Mouse (Mus musculus): ENCODE data around the gene Siah2.

The Siah2 gene

DNA sequence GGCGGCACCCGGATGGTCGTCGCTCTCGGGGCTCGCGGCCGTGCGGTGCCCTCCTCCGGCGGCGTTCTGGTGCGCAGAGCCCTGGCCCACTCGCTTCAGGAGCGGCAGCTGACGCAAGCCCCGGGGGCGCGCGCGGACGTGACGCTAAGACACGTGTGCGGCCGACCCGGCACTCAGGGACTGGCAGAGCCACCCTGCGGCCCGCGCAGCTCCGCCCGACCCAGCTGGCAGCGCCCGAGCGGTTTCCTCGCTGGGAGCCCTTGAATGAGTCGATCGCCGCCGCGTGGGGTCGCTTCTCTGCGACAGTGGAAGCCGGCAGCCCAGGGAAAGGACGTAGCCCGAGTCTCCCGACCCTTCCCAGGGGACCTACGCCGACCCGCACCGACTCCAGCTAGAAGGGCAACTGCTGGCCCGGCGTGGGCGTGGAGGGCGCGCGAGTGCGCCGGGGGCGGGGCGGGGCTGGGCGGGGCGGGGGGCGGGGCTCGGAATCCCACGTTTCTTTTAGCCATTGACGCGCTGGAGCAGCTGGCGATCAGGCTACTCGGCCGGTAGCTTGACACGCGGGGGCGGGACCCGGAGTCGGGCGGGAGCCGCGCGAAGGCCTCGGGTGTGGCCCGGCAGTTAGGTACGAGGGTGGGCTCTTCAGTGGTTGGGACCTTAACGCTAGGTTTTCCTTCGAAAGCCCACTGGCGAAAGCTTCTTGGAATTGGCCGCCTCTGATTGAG, at the start of gene Siah2:
Gene Siah2, minus strand, starts transcription at position 404 of the 725 bp plus-strand sequence.
- CTCF ChIA-PET = no interaction called here

DNA sequence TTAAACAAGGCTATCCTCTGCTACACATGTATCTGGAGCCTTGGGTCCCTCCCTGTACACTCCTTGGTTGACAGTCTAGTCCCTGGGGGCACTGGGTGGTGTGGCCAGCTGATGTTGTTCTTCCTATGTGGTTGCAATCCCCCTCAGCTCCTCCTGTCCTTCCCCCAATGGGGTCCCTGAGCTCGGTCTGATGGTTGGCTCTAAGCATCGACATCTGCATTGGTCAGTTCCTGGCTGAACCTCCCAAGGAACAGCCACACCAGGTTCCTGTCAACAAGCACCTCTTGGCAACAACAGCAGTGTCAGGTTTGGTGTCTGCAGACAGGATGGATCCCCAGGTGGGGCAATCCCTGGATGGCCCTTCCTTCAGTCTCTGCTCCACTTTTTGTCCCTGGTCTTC, 47.3 kb upstream of the Siah2 start:
- CTCF ChIA-PET = no interaction called here

DNA sequence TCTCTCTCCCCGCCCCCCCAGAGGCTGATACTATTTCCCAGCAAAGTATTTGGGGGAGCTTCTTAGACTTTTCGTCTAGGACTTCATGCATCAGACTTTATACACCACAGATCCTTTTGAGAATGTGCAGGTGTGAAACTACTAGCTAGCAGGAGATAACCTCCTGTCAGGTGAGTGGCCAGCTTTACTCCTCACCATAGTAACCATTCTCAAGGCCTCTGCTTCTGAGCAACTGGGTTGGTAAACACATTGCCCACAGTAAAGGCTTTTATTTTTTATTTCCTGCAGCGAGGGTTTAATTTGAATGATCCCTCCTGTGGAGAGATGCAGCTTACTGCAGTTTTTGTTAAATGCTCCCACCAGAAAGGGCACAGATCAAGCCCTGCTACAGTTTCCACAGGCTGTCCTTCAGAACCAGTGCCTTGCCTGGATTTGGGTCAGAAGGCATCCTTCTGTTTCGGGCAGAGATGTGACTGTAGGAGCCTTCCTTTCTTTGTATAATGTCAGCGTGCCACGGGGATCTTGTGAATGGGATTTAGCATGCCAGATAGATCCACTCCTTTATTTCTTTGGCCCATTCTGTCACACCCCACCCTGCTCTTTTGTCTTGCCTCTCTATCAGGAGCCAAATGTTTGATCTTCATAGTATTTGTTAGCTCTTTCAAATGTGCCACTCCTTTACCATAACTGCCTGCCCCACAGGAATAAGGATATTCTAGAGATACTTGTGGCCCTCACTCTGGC, 46.3 kb upstream of the Siah2 start:
- CTCF ChIA-PET = no interaction called here

DNA sequence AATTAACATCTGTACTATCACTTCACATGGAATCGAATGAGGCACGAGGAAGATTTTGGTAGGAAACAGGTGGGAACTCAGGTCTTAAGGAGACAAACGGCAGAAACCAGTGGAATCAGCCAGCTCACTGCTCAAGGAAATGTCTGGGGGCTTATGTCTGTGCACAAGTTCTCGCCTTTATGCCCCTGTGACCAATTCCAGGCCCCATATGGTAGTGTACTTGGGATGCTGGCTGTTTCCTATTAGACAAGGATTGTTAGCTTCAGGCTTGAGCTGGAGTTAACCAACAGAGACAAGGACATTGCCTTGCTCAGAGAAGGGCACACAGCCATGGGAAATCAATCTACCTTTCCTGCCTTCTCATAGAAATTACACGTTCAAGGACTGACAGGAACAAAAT, 39.3 kb upstream of the Siah2 start:
- CTCF ChIA-PET = no interaction called here

DNA sequence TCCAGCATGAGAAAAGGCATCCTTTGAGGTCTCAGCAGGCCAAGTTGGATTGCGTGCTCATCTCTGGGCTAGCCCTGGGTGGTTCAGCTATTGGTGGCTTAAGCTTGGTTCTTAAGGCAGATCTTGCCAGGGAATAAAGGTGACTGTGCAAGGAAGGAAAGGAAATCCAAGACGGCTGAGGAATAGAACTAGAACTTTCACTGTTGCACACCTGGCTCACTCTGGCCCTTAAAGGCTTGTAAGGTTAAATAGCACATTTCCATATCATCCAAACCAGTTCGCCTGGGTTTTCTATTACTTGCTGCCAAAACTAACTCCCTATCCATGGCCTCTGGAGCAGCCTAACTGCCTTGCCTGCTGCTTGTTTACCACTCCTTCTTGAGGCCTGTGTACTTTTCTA, 38.4 kb upstream of the Siah2 start:
- CTCF ChIA-PET = no interaction called here

DNA sequence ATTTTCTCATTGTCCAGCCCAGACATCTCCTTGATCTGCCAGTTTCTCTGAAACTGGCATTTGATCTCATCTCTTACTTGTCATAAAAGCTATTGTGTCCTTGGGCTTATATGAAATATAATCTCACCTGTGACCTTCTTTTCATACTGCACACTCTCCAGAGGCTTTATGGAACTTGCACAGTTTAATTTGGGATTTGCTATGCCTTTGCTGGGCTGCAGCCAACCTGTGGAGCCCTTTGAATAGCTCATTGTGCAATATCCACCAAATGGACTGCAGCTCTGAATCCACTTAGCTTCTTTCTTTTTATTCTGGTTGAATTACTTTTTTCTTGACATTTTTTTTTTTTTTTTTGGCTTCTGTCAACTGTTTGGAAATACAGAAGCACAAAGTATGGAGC, 37.3 kb upstream of the Siah2 start:
- CTCF ChIA-PET = no interaction called here

DNA sequence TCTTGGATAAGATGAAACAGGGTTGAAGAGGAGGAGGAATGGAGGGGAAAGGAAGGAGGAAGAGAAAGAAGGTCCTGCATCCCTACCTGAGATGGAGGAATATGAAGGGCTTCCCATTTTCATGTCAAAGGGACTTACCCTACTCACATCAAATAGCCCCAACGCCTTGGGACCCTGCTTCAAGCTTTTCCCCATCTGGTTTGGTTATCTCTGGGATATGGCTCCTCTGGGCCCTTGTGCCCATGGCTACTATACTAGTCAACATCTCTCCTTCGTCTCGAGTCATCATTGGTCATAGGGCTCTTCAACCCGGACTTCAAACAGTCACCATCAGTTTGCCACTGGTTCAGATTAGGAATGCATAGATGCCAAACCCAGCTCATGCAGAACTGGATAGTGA, 35.4 kb upstream of the Siah2 start:
- CTCF ChIA-PET = no interaction called here

DNA sequence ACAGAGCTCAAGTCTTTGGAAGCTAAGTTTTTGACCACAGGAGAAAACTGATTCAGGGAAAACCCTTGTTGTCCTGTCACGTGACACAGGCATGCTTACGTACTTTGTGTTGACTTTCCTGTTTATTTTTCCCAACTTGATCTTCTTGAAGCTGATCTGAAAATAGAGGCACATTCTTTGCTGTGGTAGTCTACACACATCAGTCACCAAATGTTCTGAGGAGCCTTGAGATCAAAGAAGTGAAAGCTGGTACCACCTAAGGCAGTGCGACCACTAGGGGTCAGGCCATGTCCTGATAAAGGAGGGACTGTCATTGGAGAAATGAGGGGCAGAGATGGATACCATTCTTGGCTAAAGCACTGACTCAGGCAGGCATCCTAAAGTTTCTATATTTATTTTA, 34.8 kb upstream of the Siah2 start:
- CTCF ChIA-PET = no interaction called here

DNA sequence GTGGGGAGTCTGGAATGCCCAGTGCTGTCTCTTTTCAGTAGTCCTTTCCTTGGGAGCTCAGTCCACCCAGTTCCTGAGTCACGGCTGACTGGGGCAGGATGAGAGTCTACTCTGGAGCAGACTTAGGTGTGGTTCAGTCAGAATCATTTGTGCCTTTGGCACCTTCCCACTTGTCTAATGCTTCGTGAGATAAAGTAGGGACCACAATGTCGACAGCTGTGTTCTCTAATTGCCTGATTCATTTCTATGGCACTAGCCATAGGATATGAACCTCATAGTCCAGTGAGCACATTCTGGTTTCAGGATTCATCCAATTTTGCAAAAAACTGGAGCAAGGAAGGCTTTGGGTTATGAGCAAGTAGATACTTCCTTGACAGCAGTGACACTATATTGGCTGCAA, 34.2 kb upstream of the Siah2 start:
- CTCF ChIA-PET = no interaction called here

DNA sequence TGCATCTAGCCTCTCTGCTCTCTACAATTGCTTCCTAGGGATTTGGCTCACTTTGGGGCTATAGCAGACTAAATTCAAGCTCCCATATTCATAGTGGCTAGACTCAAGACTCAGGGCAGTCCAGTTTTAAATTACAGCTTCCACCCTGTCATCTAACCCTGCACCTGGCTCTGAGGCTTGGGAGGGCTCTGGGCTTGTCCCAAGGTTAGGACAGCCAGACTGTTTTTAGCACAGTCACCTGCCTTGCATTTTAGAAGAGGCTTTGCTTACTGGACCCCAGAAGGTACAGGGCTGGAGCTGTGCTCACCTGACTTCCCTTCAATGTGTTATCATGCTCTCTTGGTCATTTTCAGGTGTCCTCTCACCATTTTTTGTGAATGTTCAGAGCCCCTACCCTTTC, 32.6 kb upstream of the Siah2 start:
- CTCF ChIA-PET = no interaction called here

DNA sequence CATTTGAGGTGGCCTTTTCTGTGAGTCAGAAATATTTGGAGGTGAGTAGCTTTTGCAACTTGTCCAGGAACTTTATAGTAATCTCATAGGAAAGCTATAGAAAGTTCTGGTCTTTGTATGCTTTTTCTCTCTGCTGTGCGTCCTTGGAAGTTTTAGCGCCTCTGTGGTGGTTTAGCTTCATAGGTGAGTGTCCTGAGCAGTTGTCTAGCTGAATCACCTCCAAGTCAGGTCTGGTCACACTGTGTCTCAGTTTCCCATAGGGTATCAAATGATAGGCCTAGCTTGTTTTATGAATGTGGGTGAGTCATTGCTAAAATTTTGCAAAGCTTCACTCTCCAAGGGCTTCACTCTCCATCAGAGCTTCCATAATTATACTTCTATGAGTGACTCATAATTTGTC, 31.5 kb upstream of the Siah2 start:
- CTCF ChIA-PET = no interaction called here

DNA sequence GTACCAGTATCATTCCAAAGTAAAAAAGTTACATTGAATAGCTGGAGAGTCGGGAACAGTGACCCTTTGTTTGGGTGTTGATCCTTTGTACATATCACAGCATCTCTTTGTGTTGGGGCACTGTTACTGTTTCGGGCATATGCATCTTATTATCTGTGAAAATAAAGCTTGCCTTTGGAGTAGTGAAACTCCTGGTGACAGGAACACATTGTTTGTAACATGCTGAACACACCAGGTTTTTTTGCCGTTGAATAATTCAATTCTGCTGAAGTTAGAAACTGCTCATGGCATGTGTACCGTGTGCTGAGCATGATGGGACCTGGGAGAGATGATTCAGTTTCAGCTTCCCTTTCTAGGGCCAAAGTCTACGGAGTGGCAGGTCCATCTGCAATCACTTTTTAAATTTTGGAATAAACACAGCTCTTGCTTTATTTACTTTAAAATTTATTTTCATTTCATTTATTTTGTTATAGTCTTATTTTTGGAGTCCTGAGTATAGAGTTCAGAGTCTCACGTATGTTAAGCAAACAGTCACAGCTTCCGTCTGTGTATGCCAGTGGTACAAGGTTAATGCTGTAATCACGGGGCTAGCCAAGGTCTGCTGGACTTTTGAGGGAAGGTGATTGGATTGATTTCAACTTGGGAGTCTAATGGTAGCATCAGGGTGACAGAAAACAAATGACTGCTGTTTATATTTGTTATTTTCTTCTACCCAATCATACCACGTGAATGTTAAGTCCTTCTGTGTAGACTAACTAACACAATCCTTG, 27.4 kb upstream of the Siah2 start:
- CTCF ChIA-PET = no interaction called here

DNA sequence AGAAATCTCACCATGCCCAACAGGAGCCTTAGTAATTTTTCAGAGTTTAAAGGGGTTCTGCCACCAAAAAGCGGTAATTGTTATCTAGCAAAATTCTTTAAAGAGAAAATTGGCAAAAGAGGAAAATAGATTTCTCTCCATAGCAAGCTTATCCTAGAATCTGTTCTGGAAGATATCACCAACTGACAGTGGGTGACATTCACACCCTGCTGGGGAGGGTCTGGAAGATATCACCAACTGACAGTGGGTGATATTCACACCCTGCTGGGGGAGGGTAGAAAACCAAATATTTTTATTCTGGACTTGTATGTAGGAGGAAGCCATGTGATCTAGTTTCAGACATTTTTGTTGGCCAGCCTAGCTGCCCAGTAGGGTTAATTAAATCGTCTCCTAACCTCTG, 24.5 kb upstream of the Siah2 start:
- CTCF ChIA-PET = no interaction called here

DNA sequence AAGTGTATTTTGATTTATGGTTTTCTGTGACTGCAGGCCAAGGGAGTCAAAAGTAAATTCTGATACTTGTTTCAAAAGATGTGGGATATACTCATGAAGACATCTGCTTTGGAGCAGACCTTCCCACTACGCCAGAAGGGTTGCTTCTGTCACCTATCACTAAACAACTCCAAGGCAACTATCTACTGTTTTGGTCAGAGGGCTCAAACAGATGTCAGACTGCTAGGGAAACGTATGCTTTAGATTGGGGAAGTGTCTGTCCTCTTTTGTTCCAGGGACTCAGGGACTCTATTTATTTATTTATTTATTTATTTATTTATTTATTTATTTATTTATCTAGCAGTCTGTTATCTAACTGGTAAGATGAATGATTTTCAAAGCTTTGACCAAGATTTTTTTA, 22.6 kb upstream of the Siah2 start:
- CTCF ChIA-PET = no interaction called here

DNA sequence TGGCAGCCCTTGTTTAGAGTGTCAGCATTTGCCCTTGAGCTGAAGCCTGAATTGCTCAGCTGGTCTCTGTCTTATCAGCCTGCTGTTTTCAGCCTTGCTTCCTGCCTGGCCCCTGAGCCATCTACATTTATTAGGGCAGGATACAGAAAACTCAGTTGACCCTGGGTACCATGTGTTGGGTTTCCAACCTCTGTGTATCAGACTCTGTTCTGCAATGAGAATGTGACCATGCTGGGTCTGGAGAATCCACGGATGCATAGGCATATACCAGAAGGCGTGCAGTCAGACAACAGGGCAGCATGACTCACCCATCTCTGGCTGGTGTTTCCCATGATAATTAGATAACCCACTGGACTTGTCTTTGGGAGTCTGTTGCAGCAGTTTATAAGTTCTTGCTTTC, 21.8 kb upstream of the Siah2 start:
- CTCF ChIA-PET = no interaction called here

DNA sequence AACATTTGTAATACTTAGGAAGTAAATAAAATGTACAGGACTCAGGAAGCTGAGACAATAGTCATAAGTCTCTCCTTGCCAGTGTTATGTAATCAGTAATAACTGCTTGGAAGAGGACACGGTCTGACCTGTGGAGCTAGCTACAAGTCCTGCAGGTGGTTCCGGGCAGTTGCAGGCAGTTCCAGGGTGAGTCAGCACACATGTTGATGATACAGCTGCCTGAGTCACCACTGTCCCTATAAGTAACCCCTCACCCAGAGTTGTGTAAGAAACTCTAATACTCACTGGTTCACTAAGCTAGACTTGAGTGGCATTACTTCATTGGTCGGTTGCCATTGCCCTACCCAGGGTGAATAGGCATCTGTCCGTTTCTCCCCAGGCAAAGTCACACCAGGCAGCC, 21.0 kb upstream of the Siah2 start:
- CTCF ChIA-PET = no interaction called here

DNA sequence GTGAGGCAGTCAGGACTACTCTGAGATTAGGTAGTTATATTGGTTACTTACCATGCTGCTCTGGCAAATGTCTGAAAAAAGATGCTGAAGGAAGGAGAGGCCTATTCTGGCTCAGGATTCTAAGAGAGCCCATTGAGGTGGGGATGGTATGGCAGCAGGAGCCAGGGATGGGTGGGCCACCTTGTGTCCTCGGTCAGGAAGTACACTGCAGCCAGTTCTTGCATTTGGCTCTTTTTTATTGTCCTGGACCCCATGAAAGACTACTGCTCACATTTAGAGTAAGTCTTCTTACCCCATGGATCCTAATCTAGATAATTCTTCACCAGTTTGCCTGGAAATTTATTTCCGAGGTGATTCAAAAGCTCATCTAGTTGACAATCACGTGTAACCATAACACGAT, 12.3 kb upstream of the Siah2 start:
- CTCF ChIA-PET = no interaction called here

DNA sequence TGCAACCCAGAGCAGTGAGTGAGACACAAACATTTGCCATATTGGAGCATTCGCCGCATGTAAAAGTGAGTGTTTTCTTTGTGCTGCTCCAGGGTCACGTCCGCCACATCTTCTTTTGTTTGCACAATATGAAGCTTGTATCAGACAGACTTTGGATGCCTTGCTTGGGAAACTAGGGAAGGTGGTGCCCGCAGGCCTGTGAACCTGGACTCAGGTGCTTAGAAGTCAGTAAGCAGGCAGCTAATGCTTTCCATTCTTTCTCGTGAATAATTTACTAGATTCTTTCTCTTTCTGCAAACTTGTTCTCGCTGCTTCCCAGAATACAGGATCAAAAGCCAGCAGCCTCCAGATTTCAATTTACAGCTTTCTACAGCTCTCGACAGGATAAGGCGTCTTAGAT, 11.5 kb upstream of the Siah2 start:
- CTCF ChIA-PET = no interaction called here

DNA sequence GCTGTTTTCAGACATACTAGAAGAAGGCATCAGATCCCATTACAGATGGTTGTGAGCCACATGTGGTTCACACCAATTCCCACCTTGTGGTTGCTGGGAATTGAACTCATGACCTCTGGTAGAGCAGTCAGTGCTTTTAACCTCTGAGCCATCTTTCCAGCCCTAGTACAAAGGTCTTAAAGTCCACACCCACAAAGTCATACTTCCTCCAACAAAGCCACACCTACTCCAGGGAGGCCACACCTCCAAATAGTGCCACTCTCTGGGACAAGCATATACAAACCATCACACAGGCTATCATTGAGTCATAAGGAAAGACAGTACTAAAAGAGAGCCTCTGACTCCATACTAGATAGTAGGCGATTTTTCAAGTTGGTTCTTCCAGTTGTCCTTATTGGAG, 10.1 kb upstream of the Siah2 start:
- CTCF ChIA-PET = no interaction called here

DNA sequence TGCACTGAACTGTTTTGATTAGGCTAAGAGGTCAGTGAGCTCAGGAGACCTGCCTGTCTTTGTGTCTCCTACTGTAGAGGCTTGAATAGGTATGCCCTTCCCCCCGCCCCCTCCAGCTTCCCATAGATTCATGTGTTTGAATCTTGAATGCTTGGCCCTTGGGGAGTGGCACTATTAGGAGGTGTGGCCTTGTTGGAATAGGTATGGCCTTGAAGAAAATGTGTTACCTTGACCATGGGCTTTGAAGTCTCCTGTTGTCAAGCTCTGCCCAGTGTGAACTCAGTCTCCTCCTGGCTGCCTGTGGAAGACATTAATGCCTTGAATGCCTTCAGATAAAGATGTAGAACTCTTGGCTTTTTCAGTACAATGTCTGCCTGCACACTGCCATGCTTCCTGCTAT, 9.2 kb upstream of the Siah2 start:
- CTCF ChIA-PET = no interaction called here

DNA sequence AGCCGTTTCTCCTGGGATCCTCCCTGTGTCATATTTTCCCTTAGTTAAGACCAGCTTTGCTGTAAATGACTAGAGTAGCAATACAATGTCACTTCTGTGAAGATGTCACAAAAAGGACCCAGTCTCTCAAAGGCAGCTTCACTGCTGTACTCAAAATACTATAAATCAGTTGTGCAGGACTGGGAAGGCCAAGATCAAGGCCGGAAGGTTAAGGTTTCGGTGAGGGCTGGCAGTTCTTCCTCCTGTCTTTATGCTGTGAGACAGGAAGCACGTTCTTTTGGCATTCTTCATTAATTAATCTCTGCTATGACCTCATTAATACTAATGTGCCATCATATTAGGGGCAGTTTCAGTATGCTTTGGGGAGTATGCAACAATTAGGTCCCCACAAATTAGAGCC, 5.7 kb upstream of the Siah2 start:
- CTCF ChIA-PET = no interaction called here

DNA sequence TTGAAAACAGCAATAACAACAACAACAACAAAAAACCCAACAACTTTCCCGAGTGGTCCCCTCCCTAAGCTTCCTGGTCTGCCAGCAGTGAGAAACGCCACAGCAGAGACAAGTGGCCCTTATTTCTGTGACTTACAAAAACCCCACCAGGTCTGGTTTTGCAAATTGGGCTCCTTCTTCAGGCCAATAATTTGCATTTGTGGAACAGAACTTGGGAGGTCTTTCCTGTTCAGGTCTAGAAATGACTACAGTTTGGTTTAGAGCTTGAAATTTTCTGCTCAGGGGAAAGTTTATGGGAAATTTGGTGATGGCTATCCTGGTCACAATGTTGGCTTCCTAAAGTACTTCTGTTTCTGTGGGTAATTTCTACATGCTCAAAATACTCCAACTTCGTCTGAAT, 4.6 kb upstream of the Siah2 start:
- CTCF ChIA-PET = no interaction called here

DNA sequence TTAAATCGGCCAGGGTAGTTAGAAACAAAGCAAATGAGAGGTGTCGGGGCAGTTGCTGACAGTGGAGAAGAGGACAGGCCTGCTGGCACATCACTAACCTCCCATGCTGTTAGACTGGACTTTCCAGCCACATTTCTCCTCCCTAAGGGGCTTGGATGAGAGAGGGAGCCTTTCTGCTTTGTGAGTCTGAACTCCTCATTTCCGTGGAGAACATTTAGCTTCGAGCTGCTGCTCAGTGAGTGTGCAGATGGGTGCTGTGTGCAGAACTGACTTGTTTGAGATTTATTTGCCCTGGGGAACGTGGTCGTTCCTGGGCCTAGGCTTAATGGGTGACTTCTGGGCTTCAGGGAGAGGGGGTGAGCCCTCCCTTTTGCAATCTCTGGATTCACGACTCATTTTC, 3.3 kb upstream of the Siah2 start:
- CTCF ChIA-PET = no interaction called here

Measured in spleen, embryonic (tissue).